Mouse (Mus musculus) kidney, postnatal 25 days (tissue): ENCODE results near the gene Trim30b.
"Not testable (repeated sequence)": the region's sequence is repeated elsewhere in the genome, so short reads cannot be mapped to it uniquely, and the experiment has no call there.

Source experiments
- DNase-seq, 2 experiments: peaks; one replicate each; pipeline ENCODE4 v3.0.0; 2021; ENCODE audit warnings: mixed read lengths in 2 of 2

The Trim30b gene

DNA sequence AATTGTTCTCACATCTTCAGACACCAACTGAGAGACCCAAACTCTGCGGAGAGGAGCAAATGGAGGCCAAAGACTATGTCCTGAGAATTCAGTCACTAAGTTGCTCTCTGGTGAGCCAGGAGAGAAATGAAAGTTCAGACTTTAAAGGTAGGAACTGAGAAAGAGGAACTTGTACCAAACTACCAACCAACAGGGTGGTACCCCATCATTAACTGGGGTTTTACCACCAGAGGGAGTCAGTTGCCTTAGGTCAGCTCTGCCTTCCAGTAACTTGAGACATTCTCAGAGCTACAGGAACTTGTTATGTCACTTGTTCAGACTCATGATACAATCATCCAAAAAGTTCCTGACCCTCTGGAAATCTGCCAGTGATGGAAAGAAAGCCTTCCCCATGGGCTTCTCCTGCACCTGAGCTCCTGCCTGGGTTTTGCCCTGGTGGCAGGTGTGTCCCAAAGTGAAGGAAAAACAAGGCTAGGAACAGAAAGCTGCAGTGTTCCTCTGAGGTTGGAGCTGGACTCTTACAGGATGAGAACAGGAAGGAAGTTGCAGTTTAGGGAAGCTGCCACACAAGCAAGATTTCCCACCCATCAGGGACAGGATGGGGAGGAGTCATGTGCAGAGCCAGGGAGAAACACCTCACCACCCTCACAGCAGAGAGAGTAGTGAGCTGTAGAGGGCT lies at the start of gene Trim30b:
Gene Trim30b, minus strand, starts transcription at position 149 of the 679 bp plus-strand sequence.
- DNase-seq: no peak

DNA sequence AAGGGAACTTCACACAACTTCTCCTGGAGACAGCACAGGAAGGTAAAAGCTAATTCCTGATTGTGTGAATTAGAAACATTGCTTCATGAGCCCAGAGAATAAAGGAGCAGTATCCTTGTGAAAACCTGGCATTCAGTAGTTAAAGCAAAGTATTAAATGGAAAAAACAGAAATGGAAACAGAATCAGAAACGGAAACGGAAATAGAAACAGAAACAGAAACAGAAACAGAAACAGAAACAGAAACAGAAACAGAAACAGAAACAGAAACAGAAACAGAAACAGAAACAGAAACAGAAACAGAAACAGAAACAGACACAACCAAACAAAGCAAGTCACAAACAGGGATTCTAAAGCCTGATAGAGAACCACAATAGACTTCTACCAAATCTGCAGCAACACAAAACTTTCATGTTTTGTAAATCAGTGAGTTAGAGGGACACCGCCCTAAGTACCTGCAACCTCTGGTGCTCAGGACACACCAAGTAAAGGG lies 34.8 kb upstream of the Trim30b start:
- DNase-seq: no peak

DNA sequence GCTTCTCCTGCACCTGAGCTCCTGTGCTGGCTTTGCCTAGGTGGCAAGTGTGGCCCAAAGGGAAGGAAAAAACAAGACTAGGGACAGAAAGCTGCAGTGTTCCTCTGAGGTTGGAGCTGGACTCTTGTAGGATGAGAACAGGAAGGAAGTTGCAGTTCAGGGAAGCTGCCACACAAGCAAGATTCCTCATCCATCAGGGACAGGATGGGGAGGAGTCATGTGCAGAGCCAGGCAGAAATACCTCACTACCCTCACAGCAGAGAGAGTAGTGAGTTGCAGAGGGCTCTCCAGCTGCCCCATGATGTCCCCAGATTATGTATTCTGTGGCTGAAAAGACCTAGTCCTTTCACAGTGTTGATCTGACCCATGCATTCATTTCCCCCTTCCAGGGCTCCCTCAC lies 31.5 kb upstream of the Trim30b start:
- DNase-seq: peak in 1 of 2 experiments; percentile 37

DNA sequence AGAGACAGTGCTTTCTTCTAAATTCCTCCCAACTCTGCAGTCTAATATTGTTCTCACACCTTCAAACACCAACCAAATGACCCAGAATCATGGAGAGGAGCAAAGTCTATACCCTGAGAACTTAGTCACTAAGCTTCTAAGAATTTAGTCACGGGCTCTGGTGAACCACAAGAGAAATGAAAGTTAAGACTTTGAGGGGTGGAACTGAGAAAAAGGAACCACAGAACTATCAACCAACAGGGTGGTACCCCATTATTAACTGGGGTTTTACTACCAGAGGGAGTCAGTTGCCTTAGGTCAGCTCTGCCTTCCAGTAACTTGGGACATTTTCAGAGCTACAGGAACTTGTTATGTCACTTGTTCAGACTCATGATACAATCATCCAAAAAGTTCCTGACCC lies 31.0 kb upstream of the Trim30b start, which contains the start of gene Trim30c:
Gene Trim30c, minus strand, starts transcription at position 140 of the 400 bp plus-strand sequence.
- no peak for DNase-seq

DNA sequence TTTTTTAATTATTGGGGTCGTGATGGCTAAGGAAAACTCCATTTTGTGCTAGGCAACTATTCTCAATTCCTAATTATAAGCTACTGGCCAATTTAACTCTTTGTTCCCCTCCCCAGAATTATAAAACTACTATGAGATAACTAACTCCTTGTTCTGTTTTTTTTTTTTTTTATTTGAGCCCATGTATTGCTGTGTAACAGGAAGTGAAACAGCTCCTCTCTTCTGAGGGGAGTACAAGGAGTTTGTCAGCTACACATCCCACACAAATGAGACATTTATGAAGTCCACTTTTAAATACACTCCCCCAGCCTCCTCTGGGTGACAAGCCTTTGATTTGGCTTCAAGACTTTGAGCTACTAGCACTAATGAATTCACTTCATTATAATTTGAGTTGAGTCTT lies 28.8 kb upstream of the Trim30b start:
- DNase-seq: no peak

DNA sequence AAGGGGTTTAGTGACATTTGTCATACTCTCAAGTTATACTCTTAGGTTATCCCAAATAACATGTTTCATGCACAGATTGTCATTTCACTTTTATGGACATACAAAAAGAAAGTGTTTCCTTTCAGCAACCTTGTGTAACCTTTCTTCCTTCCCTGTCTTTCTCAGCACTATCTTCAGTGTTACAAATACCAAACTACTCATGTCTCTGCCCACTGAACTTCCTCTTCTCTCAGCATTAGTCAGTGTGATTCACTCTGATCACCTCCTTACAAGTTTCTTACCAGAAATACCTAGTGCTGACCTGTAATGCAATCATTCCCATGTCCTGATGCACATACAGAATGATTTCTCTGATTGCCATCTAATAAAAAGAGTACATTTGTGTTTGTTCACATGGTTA lies 3.3 kb downstream of the Trim30b start:
- DNase-seq: no peak

DNA sequence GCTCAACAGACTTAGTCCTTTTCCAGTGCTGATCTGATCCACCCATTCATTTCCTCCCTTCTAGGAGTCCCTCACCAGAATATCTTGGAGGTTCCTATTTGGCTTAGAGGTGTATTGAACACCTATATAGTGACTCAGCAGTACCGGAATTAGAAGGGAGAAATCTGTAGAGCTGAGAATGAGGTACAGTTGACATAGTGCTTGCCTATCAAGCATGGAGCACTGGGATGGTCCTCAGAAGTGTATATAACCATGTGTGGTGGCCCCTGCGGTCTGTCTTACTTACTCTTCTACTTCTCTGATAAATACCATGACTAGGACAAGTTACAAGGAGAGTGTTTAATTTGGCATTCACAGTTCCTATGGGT lies 16.1 kb downstream of the Trim30b start:
- no peak for DNase-seq

DNA sequence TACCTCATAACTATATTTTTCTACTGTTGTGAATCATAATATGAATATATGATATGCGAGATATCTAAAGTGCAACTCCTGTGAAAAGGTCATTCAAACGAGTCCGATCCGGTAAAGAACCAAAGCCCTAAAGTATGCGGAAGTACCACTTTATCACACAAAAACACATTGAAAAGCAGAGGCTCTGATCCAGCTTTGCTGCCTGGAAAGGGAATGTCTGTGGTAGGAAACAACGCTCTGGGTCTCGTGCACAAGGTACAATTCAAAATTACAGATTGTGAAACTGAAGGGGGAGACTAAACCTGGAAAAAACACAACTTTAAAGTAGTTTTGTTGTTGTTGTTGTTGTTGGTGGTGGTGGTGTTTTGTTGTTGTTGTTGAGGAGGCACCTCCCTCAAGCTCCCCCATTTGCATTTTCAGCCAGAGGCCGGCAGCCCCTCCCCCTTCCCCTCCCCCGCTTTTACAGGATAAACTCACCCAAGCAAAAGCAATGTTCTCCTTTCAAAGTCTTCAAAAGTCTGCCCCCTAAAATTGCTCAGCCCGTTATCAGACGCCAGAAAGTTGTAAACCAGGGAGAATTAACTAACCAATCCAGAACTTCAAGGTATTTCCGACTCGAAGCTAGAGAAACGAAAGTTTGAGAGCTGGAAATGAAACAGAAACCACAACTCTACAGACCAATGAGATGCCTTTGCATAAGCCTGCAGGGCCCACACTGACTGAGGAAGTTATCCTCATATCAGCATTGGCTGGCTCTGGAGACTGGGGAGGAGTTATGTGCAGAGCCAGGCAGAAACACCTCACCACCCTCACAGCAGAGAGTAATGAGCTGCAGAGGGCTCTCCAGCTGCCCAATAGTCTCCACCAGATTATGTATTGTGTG lies 16.7 kb downstream of the Trim30b start, which contains the start of gene Trim12c:
Gene Trim12c, minus strand, starts transcription at position 646 of the 883 bp plus-strand sequence.
- DNase-seq: peak; percentile 77 to 90

DNA sequence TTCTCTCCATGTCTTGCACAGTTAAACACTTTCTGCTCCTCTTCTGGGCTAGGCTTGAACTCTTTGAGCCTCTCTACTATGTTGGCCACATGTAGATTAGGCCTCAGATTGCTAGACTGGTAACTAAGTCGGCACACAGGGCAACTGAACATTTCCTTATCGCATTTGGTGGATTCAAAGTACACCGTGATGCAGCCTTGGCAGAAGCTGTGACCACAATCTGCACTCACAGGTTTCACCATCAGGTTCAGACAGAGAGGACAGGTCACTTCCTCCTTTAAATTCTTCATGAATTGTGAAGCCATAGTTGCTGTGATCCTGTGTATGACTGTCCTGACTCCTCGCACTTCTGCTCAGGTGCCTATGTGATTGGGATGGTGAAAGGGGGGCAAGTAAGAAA lies 21.6 kb downstream of the Trim30b start:
- DNase-seq: not testable (repeated sequence)

DNA sequence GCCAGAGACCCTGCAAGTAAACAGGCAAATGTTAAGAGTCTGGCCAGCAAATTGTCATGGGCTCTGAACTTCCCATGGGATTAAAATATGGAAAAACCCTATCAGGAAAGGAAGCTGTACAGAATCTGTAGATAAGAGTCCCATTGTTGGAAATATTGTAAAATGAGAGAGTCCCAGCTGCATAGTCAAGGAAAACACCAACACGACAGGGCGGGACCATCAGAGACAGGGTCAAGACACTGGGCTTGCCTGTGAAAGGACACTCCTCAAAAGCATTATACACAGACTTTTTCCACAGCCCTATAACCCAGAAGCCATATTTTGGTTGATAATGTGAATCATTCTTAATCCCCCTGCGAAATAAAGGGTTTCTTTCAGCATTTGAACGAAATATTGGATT lies 28.9 kb downstream of the Trim30b start:
- not testable (repeated sequence) for DNase-seq

DNA sequence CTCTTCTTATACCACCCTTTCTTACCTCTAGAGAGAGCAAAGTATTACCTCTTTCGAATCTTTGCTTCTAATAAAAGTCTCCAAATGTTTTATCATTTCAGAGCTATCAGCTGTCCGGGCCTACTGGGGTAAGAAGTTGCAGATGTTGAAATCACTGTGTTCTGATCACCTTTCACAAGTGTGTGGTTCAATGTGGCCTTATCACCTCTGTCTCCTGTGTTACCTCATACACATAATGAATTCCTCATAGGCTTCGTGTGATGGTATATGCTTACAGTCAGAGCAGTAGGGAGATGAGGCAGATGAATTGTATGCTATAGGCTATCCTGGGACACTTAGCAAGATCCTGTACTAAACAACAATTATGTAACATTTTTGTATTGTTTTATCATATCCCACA lies 34.1 kb downstream of the Trim30b start:
- not testable (repeated sequence) for DNase-seq

DNA sequence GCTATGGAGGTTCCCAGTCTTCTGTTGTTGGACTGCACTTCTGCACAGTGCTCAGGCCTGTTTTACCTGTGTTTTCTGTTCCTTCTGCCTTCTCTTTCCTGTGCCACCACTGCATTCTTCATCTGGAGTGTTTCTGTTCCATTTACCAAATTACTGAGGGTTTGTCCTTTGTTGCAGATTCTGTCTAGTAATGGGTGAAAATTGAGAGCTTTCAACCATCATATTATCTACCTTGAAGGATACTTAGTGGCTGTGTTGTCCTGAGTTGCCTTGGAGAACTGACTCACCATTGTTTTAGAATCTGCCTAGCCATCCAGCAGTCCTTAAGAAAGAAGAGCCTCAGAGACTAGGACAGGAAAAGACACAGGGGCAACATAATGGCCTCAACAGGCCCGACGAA lies 40.5 kb downstream of the Trim30b start, which contains the start of gene Trim34b:
Gene Trim34b, plus strand, starts transcription at position 301 of the 400 bp plus-strand sequence.
- DNase-seq: not testable (repeated sequence)

DNA sequence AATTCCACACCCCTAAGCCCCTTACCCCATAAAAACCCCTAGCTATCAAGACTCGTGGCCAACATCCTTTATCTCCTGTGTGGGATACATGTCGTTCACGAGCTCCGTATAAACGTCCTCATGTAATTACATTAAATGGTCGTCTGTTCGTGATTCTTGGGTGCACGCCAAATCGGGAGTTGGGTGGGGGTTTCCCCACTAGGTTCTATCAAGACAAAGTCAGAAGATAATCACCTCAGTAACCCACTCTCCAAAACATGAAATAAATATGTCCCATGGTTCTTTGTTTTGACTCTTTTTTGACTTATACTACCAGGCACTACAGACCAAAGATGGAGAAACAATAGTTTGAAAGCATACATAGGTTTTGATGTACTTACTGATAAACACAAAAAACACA lies 47.7 kb downstream of the Trim30b start:
- no peak for DNase-seq

DNA sequence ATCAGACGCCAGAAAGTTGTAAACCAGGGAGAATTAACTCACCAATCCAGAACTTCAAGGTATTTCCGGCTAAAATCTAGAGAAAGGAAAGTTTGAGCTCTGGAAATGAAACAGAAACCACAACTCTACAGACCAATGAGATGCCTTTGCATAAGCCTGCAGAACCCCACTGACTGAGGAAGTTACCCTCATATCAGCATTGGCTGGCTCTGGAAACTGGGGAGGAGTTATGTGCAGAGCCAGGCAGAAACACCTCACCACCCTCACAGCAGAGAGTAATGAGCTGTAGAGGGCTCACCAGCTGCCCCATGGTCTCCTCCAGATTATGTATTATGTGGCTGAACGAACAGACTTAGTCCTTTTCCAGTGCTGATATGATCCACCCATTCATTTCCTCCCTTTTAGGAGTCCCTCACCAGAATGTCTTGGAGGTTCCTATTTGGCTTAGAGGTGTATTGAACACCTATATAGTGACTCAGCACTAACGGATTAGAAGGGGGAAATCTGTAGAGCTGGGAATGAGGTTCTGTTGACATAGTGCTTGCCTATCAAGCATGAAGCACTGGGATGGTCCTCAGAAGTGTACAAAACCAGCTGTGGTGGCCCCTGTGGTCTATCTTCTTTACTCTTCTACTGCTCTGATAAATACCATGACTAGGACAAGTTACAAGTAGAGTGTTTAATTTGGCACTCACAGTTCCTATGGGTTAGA lies 54.2 kb downstream of the Trim30b start, which contains the start of gene Trim12a:
Gene Trim12a, minus strand, starts transcription at position 98 of the 712 bp plus-strand sequence.
- not testable (repeated sequence) for DNase-seq

DNA sequence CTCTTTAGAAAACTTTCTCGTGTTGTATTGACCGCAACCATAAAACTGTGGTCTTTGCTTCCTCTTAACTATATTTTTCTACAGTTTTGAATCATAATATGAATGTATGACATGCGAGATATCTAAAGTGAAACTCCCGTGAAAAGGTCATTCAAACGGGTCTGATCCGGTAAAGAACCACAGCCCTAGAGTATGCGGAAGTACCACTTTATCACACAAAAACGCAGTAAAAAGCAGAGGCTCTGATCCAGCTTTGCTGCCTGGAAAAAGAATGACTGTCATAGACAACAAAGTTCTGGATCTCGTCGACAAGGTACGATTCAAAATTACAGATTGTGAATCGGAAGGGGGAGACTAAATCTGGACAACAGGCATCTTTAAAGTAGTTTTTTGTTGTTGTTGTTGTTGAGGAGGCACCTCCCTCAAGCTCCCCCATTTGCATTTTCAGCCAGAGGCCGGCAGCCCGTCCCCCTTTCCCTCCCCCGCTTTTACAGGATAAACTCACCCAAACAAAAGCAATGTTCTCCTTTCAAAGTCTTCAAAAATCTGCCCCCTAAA lies 54.8 kb downstream of the Trim30b start:
- DNase-seq: peak in 1 of 2 experiments; percentile 10
